Mouse (Mus musculus) heart, embryonic 14.5 days (tissue): Measurements from ENCODE around the gene Coq5. TPM values are rescaled to one million over a fixed set of nuclear protein-coding genes. Genes with fewer than 3 reads are reported as not detected.

Experiments used
- ATAC-seq: fragments of 200-750 bp; cut with Nextera tagmentation; 2 replicates; pipeline ENCODE4 v1.8.0; 2017; ENCODE audit warnings: low read depth, moderate TSS enrichment; ENCODE audit not compliant: insufficient number of reproducible peaks, insufficient read depth, low FRiP score
- H3K27ac ChIP-seq, 2 experiments: fragments of 200-500 bp in 1 of 2; fragments of 300-500 bp in 1 of 2; sonication (generic) in 1 of 2; replicated peaks in 1 of 2; 2 replicates each; pipeline ENCODE4 v1.5.1; 2012 to 2014; ENCODE audit warnings: low read depth in 2 of 2, low read length in 2 of 2, control low read depth in 1 of 2, mild to moderate bottlenecking in 1 of 2, mixed read lengths in 1 of 2; ENCODE audit not compliant: control insufficient read depth in 1 of 2, insufficient read depth in 1 of 2
- H3K27me3 ChIP-seq: fragments of 300-500 bp; sonication (generic); 2 replicates; pipeline ENCODE4 v1.6.1; 2014; ENCODE audit warnings: mild to moderate bottlenecking, low read length, control low read depth; ENCODE audit not compliant: control insufficient read depth, insufficient read depth
- H3K36me3 ChIP-seq: fragments of 300-500 bp; sonication (generic); 2 replicates; pipeline ENCODE4 v1.6.1; 2014; ENCODE audit warnings: mild to moderate bottlenecking, control low read depth, low read length, mixed read lengths; ENCODE audit not compliant: control insufficient read depth, insufficient read depth
- H3K4me1 ChIP-seq, 2 experiments: fragments of 200-500 bp in 1 of 2; fragments of 300-500 bp in 1 of 2; sonication (generic) in 1 of 2; 2 replicates each; pipeline ENCODE4 v1.6.1; 2012 to 2014; ENCODE audit warnings: low read length in 2 of 2, control low read depth in 1 of 2, mixed read lengths in 1 of 2; ENCODE audit not compliant: control insufficient read depth in 2 of 2, insufficient read depth in 2 of 2
- H3K4me2 ChIP-seq: fragments of 300-500 bp; sonication (generic); 2 replicates; pipeline ENCODE4 v1.6.1; 2014; ENCODE audit warnings: mild to moderate bottlenecking, low read length
- H3K4me3 ChIP-seq, 2 experiments: fragments of 200-500 bp in 1 of 2; fragments of 300-500 bp in 1 of 2; sonication (generic) in 1 of 2; 2 replicates each; pipeline ENCODE4 v1.5.1; 2012 to 2014; ENCODE audit warnings: low read length in 2 of 2, mild to moderate bottlenecking in 2 of 2, control low read depth in 1 of 2, low read depth in 1 of 2, moderate library complexity in 1 of 2; ENCODE audit not compliant: control insufficient read depth in 1 of 2, insufficient read depth in 1 of 2
- H3K9ac ChIP-seq: fragments of 300-500 bp; sonication (generic); 2 replicates; pipeline ENCODE4 v1.6.1; 2014; ENCODE audit warnings: mild to moderate bottlenecking, low read length
- H3K9me3 ChIP-seq: fragments of 300-500 bp; sonication (generic); 2 replicates; pipeline ENCODE4 v1.6.1; 2016; ENCODE audit warnings: low read length, control low read depth; ENCODE audit not compliant: control insufficient read depth
- WGBS: fragments of 180-500 bp; shearing (Covaris S2); extraction: QIAGEN DNeasy Blood & Tissue Kit; methylation state at CpG from one replicate; pipeline ENCODE4 v1.1.7; 2014; 5-methylcytosine and 5-hydroxymethylcytosine counted together
- polyA plus RNA-seq: library from polyadenylated mRNA; unstranded; fragments of >200 nt; fragmentation: Nextera tagmentation; extraction: Ambion mirVana; gene quantifications from 2 replicates; pipeline ENCODE4 v1.2.1, GENCODE M21; 2014

Coq5 gene
- polyA plus RNA-seq, 1 experiment from 2014 or later, result 75.1 TPM

DNA sequence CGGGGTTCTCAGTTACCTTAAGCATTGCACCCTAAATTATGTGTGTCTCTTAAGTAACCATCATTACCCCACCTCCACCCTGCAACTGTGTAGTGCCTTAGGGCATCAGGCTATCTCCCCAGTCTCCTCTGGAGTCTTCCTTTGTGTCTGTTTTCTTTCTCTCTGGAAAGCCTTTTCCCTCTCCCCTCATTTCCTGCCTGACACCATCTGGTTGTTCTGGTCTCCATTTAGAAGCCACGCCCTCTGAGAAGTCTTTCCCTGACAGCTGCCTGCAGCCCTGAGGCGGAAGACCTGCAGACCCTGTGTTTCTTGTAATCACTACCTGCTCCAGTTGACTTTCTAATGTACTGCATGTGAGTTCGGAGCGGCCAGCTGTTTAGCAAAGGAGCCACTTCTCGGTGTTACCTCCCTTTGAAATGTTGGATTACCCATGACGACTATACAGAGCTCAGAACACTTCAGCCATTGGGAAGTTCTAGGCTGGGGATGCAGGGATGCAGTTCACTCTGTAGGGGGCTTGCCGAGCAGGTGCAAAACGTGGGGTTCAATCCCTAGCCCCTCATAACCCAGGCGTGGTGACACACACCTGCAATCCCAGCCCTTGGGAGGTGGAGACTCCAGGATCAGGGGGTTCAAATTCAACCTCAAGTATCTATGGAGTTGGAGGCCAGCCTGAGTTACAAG is 38.3 kb downstream of the Coq5 start:
- peak; percentile 53; the same call in 1 of the 2 replicates for ATAC-seq
- Histone ChIP-seq H3K4me2 (peak overlapping the region; percentile 40), H3K9me3 (no peaks in the 10 kb centered on the region), H3K9ac (no peak overlapping the region), H3K27ac (peak overlapping the region; percentile 47 to 56; a peak in 3 of 4 replicates), H3K27me3 (no peaks in the 10 kb centered on the region), H3K4me3 (no peak overlapping the region), H3K4me1 (peaks cover 32 to 34% of the 10 kb centered on the region in 2 experiments), H3K36me3 (no peaks in the 10 kb centered on the region)
- WGBS, result 13% methylated on average over 10 of the region's 10 CpGs

GRCm38 (mm10) chr5:115319004-115319940 is 39.8 kb downstream of the Coq5 start:
- no peaks in the 10 kb centered on the region for H3K9me3 ChIP-seq
- H3K9ac ChIP-seq, result peak overlapping the region; percentile 70
- WGBS, result under 1% methylated on average over 22 of the region's 22 CpGs
- H3K36me3 ChIP-seq, result no peaks in the 10 kb centered on the region
- H3K4me2 ChIP-seq, result peak overlapping the region; percentile 88
- peaks cover 22 to 23% of the 10 kb centered on the region in 2 experiments for H3K4me1 ChIP-seq
- peak; percentile 73 for ATAC-seq
- peak overlapping the region; percentile 43 to 45 for H3K4me3 ChIP-seq
- H3K27ac ChIP-seq, result peak overlapping the region; percentile 59 to 69
- no peaks in the 10 kb centered on the region for H3K27me3 ChIP-seq

DNA sequence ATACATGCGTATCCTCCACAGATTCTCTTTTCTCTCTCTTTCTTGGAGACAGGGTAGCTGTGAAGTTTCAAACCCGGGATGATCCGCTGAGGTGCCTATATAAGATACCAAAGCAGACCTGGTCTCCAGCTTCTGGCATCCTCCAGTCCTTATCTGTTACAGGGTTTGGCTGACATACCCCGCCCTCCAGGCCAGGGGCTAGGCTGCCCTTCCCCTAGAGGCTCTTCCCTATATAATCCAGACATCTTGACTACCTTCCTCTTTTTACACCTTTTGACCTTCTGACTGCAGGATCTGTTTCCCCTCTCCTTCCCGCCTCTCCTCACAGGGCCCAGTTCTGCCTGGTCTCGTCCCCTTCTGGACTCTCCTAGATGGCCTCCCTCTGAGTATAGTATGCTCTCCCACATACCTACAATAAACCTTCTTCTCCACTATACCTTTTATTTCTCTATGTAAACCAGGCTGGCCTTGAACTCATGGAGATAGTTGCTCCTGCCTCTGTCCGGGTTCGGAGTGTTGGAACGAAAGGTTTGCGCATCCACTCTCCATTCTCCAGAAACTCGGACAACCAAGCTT is 46.9 kb downstream of the Coq5 start:
- Histone ChIP-seq H3K27me3 (no peaks in the 10 kb centered on the region), H3K36me3 (peaks cover 17% of the 10 kb centered on the region), H3K9ac (peak overlapping the region; percentile 92), H3K9me3 (no peaks in the 10 kb centered on the region), H3K27ac (peak overlapping the region; percentile 85 to 89), H3K4me3 (peak overlapping the region; percentile 85 to 98), H3K4me2 (peak overlapping the region; percentile 86), H3K4me1 (peaks cover 8 to 19% of the 10 kb centered on the region in 2 experiments)
- ATAC-seq, result peak; percentile 37; the same call in 1 of the 2 replicates
- WGBS, result 10% methylated on average over 11 of the region's 11 CpGs

- H3K27me3 ChIP-seq, result no peaks in the 10 kb centered on the region
- ATAC-seq, result peak; percentile 93
- H3K9ac ChIP-seq, result peak within 1 kb of the TSS; percentile 92
- peaks cover 24% of the 10 kb centered on the region for H3K36me3 ChIP-seq
- peak within 1 kb of the TSS; percentile 85 to 98 for H3K4me3 ChIP-seq
- no peaks in the 10 kb centered on the region for H3K9me3 ChIP-seq
- H3K4me1 ChIP-seq, result peaks cover 8 to 19% of the 10 kb centered on the region in 2 experiments
- H3K4me2 ChIP-seq, result peak within 1 kb of the TSS; percentile 86
- WGBS, result under 1% methylated on average over 87 of the region's 97 CpGs
- peak within 1 kb of the TSS; percentile 85 to 89 for H3K27ac ChIP-seq
These were observed 47.6 kb downstream of the Coq5 start, which contains the start of gene Srsf9 for GRCm38 (mm10) chr5:115326875-115327609. Srsf9 (plus strand) TSS chr5:115327177.

- WGBS, result under 1% methylated on average over 55 of the region's 55 CpGs
- H3K36me3 ChIP-seq, result peaks cover 33% of the 10 kb centered on the region
- H3K27ac ChIP-seq, result peak overlapping the region; percentile 40 to 89; a peak in 3 of 4 replicates
- no peak for ATAC-seq
- no peaks in the 10 kb centered on the region for H3K27me3 ChIP-seq
- H3K9ac ChIP-seq, result peak overlapping the region; percentile 92
- peak overlapping the region; percentile 86 for H3K4me2 ChIP-seq
- no peaks in the 10 kb centered on the region for H3K9me3 ChIP-seq
- peaks cover 8 to 19% of the 10 kb centered on the region in 2 experiments for H3K4me1 ChIP-seq
- H3K4me3 ChIP-seq, result peak overlapping the region; percentile 85 to 98
These were observed 48.4 kb downstream of the Coq5 start for GRCm38 (mm10) chr5:115327610-115328548.

GRCm38 (mm10) chr5:115330955-115331354 is 51.5 kb downstream of the Coq5 start:
- Histone ChIP-seq H3K27ac (peak overlapping the region; percentile 1 to 50; a peak in 1 of 4 replicates), H3K36me3 (peaks cover 63% of the 10 kb centered on the region), H3K4me2 (no peak overlapping the region), H3K27me3 (no peaks in the 10 kb centered on the region), H3K4me3 (no peak overlapping the region), H3K9me3 (no peaks in the 10 kb centered on the region), H3K9ac (no peak overlapping the region), H3K4me1 (peaks cover 13 to 25% of the 10 kb centered on the region in 2 experiments)
- no peak for ATAC-seq
- WGBS, result 55% methylated on average over 9 of the region's 9 CpGs
